11 mouse cellular contexts compared by ENCODE assay signal in the genomic region with DNA sequence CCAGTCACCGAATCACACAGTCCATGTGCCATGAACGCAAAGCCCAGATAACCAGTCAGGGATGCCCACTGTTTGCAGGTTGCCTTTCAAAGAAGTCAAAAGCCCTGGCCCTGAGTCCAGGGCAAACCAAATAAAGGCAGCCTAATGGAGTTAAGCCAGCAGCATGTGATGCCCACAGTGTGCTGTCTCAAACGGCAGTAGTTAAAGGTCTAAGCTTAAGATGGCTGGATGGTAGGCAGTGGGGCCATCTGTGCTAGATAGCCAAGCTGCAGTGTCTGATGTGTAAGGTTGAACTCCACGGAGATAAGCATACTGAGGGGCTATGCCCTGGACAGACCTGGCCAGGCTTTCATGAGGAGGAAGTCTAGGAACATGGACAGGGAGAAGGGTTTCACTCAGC.
DNase-seq lines count a peak whose midpoint lies in the region; TF ChIP-seq lines count a peak whose summit lies in the region.
"Had no signal": no experiment of that assay in that cellular context is flagged by ENCODE, and none has a peak within 500 bp of the region (broad histone marks: within the 10 kb centered on the region; RNA-seq: fewer than 3 reads in every experiment).

No protein-coding gene starts in this region.

- no peaks in the 10 kb centered on the region for H3K79me2 ChIP-seq in heart, adult 2 months (replicated peaks; ENCODE audit: control insufficient read depth, insufficient read depth, low read length)
- H3K79me2 ChIP-seq in liver, adult 2 months (ENCODE audit: control insufficient read depth, insufficient read depth, low read length) = peaks cover 4% of the 10 kb centered on the region; the same call in 1 of the 2 replicates

- H3K9me3 ChIP-seq in ES-Bruce4 (replicated peaks; ENCODE audit: control insufficient read depth, insufficient read depth, low read length, poor library complexity, severe bottlenecking) = no peaks in the 10 kb centered on the region
- peaks cover 5% of the 10 kb centered on the region for H3K9me3 ChIP-seq in erythroblast, embryonic 14.5 days (ENCODE audit: control insufficient read depth, low read length)
- H3K9me3 ChIP-seq: neural tube, embryonic 13.5 days had no signal

- H3K9ac ChIP-seq in heart, adult 2 months (ENCODE audit: low read depth, low read length) = peak overlapping the region; percentile 49
- no peak overlapping the region for H3K9ac ChIP-seq in ES-Bruce4 (ENCODE audit: low read depth, poor library complexity, severe bottlenecking)
- no peak overlapping the region for H3K9ac ChIP-seq in liver, adult 2 months (ENCODE audit: low read depth, low read length)
- H3K9ac ChIP-seq: neural tube, embryonic 13.5 days had no signal

- peaks cover 30% of the 10 kb centered on the region for H3K4me1 ChIP-seq in heart, adult 2 months (ENCODE audit: control insufficient read depth, insufficient read depth, low read length)
- peaks cover 8% of the 10 kb centered on the region for H3K4me1 ChIP-seq in ES-Bruce4 (ENCODE audit: control insufficient read depth, insufficient read depth, low read length)
- H3K4me1 ChIP-seq in erythroblast, embryonic 14.5 days (ENCODE audit: control insufficient read depth) = peaks cover 97% of the 10 kb centered on the region
- peaks cover 37% of the 10 kb centered on the region for H3K4me1 ChIP-seq in liver, adult 2 months (ENCODE audit: control insufficient read depth, insufficient read depth, low read length)

- H3K27me3 ChIP-seq in heart, adult 2 months (ENCODE audit: control insufficient read depth, insufficient read depth, low read length) = no peaks in the 10 kb centered on the region
- H3K27me3 ChIP-seq in ES-Bruce4 (ENCODE audit: control insufficient read depth, insufficient read depth, low read length, poor library complexity, severe bottlenecking) = no peaks in the 10 kb centered on the region
- no peaks in the 10 kb centered on the region for H3K27me3 ChIP-seq in erythroblast, embryonic 14.5 days (ENCODE audit: control insufficient read depth)
- H3K27me3 ChIP-seq in liver, adult 2 months (ENCODE audit: control insufficient read depth, insufficient read depth, low read length) = no peaks in the 10 kb centered on the region
- H3K27me3 ChIP-seq: neural tube, embryonic 13.5 days had no signal

- TF ChIP-seq CTCF in heart, adult 2 months (IDR thresholded peaks at IDR 0.05) = no peak
- no peak for TF ChIP-seq CTCF in ES-Bruce4 (IDR thresholded peaks at IDR 0.05; ENCODE audit: low read depth, low read length)
- TF ChIP-seq CTCF in liver, adult 2 months (IDR thresholded peaks at IDR 0.05; ENCODE audit: low read depth, low read length) = no peak

- no peak for TF ChIP-seq POLR2A in heart, adult 2 months (IDR thresholded peaks at IDR 0.05; ENCODE audit: insufficient read depth, low read depth, low read length)
- no peak for TF ChIP-seq POLR2A in ES-Bruce4 (IDR thresholded peaks at IDR 0.05; ENCODE audit: insufficient read depth, low read length)
- TF ChIP-seq POLR2A in liver, adult 2 months (IDR thresholded peaks at IDR 0.05; ENCODE audit: extremely low read depth, insufficient read depth, low read length) = no peak

- intact Hi-C loops in heart, adult 2 months (cut with DNase I) = no loop called here
- intact Hi-C loops in heart, postnatal 14 days (cut with DNase I) = loop anchor here (5.0 kb wide), 1 partner anchor 45 kb away; no protein-coding TSS in a partner anchor

- peak overlapping the region; percentile 77 for H3K27ac ChIP-seq in heart, adult 2 months
- H3K27ac ChIP-seq in ES-Bruce4 (ENCODE audit: insufficient read depth, low read length) = peak overlapping the region; percentile 8; the same call in 1 of the 2 replicates
- peak overlapping the region; percentile 83 for H3K27ac ChIP-seq in liver, adult 2 months (replicated peaks; ENCODE audit: insufficient read depth, low read depth, low read length)
- H3K27ac ChIP-seq: neural tube, embryonic 13.5 days had no signal

- TF ChIP-seq EP300 in heart, adult 2 months (IDR thresholded peaks at IDR 0.05; ENCODE audit: insufficient read depth, low read depth, low read length) = no peak
- TF ChIP-seq EP300 in ES-Bruce4 (IDR thresholded peaks at IDR 0.05; ENCODE audit: insufficient read depth, low read depth, low read length) = no peak

- DNase-seq in heart, adult 2 months = peak in 1 of 2 experiments; percentile 53
- no peak for DNase-seq in heart, postnatal 14 days
- DNase-seq in liver, adult 2 months (ENCODE audit: extremely low read depth, low read depth, low spot score) = peak; percentile 74
- no peak for DNase-seq in layer of hippocampus, postnatal 14 days (ENCODE audit: low spot score in 2 of 2)
- no peak for DNase-seq in frontal cortex, postnatal 10 days (ENCODE audit: low spot score in 2 of 2)
- DNase-seq in yolk sac, embryonic 10.5 days (ENCODE audit: low spot score) = no peak
- DNase-seq: cerebellum, adult 2 months; kidney, adult 18-20 months had no signal

- WGBS in heart, adult 2 months = 45% methylated on average over 4 of the region's 4 CpGs
- WGBS in liver, adult 2 months = 15% methylated on average over 4 of the region's 4 CpGs

- H3K4me3 ChIP-seq in heart, adult 2 months = no peak overlapping the region
- H3K4me3 ChIP-seq in ES-Bruce4 (ENCODE audit: low read depth, low read length) = no peak overlapping the region
- H3K4me3 ChIP-seq in erythroblast, embryonic 14.5 days (replicated peaks) = peak overlapping the region; percentile 54
- H3K4me3 ChIP-seq in liver, adult 2 months (ENCODE audit: insufficient read depth, low read depth, low read length) = no peak overlapping the region
- H3K4me3 ChIP-seq: neural tube, embryonic 13.5 days had no signal

- H3K36me3 ChIP-seq in heart, adult 2 months (ENCODE audit: control insufficient read depth, insufficient read depth, low read length) = peaks cover 6% of the 10 kb centered on the region
- H3K36me3 ChIP-seq in ES-Bruce4 (ENCODE audit: control insufficient read depth, insufficient read depth, low read length, poor library complexity, severe bottlenecking) = no peaks in the 10 kb centered on the region
- H3K36me3 ChIP-seq in erythroblast, embryonic 14.5 days (ENCODE audit: control insufficient read depth) = peaks cover 27% of the 10 kb centered on the region
- no peaks in the 10 kb centered on the region; the same call in 1 of the 2 replicates for H3K36me3 ChIP-seq in liver, adult 2 months (ENCODE audit: control insufficient read depth, insufficient read depth, low read length)
- H3K36me3 ChIP-seq: neural tube, embryonic 13.5 days had no signal

Comparison
In these comparisons a context has a peak if more than half of its experiments do, and no peak if none do; other contexts are left out.
1. H3K27ac ChIP-seq: peak in every context shown above with its lines; median percentile 83 in liver, adult 2 months; 77 in heart, adult 2 months; 8 in ES-Bruce4.